Mouse (Mus musculus) heart, postnatal 10 days (tissue): ENCODE results near the gene Sp7. TPM values are rescaled to one million over a fixed set of nuclear protein-coding genes. Genes with fewer than 3 reads are reported as not detected.

Experiments
- DNase-seq, 2 experiments: peaks; one replicate each; pipeline ENCODE4 v3.0.0; 2021
- intact Hi-C: fragments of 180-260 bp; cut with DNase I; formaldehyde crosslinking; loops from one replicate; pipeline ENCODE4 v1.15.1; 2025
- total RNA-seq, 2 experiments: library from RNA; stranded (reverse); gene quantifications; 2 replicates each; pipeline ENCODE4 v1.2.3; 2021

Gene Sp7
- total RNA-seq: not detected

- intact Hi-C loops: no loop called here
- no peak for DNase-seq
These were observed at the start of gene Sp7 for GRCm38 (mm10) chr15:102366733-102367344. Gene Sp7, minus strand, starts transcription at chr15:102367182.

GRCm38 (mm10) chr15:102413687-102414086 lies 46.7 kb upstream of the Sp7 start:
- DNase-seq: no peak

DNA sequence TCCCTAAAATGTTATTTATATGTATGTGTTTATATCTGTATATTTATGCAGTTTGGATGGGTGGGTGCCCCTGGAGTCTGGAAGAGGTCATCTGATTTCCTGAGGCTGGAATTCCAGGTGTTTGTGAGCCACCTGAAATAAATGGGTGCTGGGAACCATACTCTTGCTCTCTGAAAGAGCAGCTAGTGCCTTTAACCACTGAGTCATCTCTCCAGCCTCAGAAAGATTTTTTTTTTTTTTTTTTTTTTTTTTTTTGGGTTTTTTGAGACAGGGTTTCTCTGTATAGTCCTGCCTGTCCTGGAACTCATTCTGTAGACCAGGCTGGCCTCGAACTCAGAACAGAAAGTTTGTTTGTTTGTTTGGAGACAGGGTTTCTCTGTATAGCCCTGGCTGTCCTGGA lies 44.1 kb upstream of the Sp7 start:
- intact Hi-C loops: no loop called here
- DNase-seq: no peak

More at GRCm38 (mm10) chr15:102413687-102414086, 46.7 kb upstream of the Sp7 start:
- intact Hi-C loops: no loop called here

DNA sequence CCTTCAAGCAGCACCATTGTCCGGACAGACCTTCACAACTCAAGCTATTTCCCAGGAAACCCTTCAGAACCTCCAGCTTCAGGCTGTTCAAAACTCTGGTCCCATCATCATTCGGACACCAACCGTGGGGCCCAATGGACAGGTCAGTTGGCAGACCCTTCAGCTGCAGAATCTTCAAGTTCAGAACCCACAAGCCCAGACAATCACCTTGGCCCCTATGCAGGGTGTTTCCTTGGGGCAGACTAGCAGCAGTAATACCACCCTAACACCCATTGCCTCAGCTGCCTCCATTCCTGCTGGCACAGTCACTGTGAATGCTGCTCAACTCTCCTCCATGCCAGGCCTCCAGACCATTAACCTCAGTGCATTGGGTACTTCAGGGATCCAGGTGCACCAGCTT lies 42.3 kb upstream of the Sp7 start:
- no peak for DNase-seq
- intact Hi-C loops: no loop called here

- no peak for DNase-seq
- intact Hi-C loops: no loop called here
These were observed 41.7 kb upstream of the Sp7 start for GRCm38 (mm10) chr15:102408558-102409130.

- intact Hi-C loops: no loop called here
- DNase-seq: no peak
These were observed 40.9 kb upstream of the Sp7 start for GRCm38 (mm10) chr15:102407681-102408557.

GRCm38 (mm10) chr15:102406912-102407580 lies 40.1 kb upstream of the Sp7 start:
- no peak for DNase-seq
- intact Hi-C loops: no loop called here

DNA sequence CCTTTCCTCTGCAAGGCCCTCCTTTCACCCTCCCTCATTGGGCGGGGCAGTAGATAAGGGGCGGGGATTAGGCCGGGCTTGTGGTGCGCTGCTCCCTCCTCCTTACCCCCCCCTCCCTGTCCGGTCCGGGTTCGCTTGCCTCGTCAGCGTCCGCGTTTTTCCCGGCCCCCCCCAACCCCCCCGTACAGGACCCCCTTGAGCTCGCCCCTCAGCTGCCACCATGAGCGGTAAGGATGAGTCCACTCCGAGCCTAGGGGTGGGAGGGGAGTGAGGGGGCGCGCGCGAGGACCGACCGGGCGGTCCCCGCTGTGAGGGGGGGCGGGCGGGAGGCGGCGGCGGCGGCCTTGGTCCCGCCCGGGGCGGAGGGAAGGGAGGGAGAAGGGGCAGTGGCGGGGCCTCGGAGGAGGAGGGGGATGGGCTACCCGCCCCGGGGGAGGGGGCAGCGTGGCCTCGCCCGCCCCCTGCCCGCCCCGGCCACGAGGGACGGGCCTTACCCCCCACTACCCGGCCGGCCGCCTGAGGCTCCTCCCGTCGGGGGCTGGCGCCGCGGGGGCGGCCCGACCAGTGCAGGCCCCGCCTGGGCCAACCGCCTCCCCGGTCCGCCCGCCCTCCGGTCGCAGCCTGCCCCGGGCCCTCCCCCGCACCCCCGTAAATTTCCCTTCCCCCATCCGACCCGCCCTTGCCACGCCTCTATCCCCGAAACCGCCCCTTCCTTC lies 39.4 kb upstream of the Sp7 start:
- intact Hi-C loops: no loop called here
- peak; percentile 83 to 86 for DNase-seq

DNA sequence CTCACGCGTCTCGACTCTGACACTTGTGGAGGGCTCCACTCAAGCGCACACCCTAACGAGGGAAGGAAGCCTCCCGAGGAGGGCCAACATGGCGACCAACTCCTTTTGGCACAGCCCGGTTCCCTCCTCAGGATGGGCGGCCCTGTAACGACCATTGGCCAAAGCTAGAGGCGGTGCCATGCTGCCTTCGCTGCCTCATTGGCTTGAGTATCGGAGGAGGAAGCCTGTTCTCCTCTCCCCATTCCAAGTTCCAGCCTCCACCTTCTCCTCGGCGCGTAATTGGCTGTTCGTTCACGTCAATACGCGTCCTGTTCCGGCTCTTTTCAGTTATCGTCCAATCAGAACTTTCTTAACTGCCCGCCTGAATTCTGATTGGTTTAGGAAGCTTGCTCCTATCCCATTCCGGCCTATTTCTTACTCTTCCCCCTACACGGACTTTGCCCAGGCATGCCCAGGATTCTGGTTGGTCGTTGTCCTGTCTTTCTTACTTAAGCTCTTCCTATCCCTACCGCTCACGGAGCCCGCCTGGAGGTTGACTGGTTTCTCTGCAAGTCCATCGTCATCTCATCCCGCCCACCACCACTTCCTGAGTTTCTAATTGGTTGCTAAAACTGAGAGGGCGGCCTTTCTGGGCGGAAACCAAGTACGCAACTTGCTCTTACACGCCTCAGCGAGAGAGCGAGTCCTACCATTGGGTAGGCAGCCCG lies 38.7 kb upstream of the Sp7 start, which contains the start of gene Sp1:
Sp1 (plus strand) TSS at position 655 of the 707 bp plus-strand sequence.
- DNase-seq: peak; percentile 99 to 100
- intact Hi-C loops: no loop called here

DNA sequence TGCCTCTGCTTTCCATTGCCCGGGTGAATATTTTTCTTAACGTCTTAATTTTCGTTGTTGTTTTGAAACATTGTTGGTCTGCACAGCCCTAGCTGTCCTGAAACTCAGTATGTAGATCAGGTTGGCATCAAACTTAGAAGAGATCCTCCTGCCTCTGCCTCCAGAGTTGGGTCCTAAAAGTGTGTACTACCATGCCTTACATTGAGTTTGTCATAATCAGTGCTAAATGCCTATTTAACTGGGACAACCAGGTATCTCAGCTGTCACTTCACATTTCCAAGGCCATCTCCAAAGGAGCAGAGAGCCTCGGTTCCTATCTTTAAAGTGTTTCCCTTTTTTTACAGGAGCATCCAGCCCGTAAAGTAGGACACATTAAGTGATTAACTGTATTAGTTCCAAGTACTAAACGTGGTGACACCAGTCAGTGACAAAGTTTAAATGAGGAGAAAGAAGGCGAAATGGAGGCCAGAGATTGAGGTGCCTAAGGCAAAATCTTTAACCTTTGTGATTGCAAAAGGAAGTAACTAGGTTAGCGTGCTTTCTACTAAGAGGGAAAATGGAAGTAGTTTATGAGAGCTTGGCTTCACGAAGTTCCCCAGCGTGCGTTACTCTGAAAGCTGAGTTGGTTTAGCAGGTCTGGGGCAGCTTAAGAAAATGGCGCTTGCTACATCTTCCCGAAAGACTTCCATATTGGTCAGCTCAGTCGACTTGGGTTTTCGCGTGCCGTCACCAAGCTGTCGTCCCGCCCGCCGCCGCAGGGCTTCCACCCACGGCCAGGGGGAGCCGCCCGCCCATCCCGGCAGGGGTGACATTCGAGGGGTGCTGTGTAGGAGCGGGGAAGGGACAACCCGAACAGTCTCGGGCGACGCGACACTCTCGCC lies 37.9 kb upstream of the Sp7 start:
- intact Hi-C loops: no loop called here
- no peak for DNase-seq

DNA sequence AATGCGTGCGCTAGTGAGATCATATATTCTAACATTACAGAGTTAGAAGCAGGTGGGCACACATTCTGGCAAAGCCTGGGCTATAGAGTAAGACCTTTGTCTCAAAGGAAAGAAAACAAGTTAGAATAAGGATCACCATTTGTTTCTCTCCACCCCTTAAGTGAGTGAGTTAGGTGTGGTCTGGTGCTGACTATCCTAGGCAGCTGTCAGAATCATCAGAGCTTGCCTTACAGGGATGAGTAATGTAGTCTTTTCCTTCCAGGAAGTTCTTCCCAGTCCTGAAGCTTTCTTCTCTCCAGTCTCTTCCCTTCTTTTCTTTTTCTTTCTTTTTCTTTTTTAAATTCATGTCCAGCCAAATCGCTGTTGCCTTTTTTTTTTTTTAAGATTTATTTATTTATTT lies 35.2 kb upstream of the Sp7 start:
- intact Hi-C loops: no loop called here
- DNase-seq: no peak

- DNase-seq: no peak
- intact Hi-C loops: no loop called here
These were observed 34.3 kb upstream of the Sp7 start for GRCm38 (mm10) chr15:102401278-102401677.

- no peak for DNase-seq
- intact Hi-C loops: no loop called here
These were observed 33.6 kb upstream of the Sp7 start for GRCm38 (mm10) chr15:102400476-102401045.

DNA sequence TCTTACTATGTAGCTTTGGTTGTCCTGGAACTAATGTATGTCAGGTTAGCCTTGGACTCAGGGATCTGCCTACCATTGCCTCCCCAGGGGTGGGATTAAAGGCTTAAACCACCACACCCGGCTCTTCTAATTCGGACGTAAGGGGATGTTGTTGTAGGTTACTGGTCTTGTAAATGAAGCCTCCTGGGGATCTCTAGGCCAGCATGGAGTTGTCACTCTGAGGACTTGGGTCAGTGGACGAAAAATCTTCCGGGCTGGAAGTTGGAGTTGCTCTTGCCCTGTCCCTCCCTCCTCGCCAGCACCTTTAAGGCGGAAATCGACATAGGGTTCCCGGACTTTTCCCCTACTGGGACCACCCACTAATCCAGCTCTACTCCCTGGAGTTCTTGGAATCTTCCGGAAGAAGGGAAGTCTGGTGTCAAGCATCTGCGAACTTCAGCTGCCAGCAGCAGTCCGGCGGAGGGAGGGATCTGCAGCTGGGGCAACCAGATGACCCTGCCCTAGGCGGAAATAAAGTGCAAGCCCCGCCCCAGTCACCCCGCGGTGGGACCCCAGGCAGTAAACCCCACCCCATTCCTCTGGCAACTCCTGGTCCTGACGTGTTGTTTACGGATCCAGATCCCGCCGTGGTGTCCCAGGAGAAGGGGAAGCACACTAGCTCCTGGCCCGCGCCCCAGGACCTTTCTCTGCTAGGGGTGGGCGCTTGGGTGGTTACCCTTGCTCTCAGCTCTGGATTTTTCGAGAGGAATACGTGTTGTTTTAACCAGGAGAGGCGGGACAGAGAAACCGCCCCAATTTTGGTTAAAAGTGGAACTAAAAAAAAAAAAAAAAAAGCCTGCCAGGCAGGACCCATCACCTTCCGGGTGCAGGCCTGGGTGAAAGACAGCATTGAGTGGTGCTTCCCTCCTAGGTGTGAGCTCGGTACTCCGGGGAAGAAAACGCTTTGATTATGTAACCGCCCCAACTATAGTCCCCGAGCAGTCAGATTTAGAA lies 32.5 kb upstream of the Sp7 start:
- intact Hi-C loops: no loop called here
- peak; percentile 95 for DNase-seq

DNA sequence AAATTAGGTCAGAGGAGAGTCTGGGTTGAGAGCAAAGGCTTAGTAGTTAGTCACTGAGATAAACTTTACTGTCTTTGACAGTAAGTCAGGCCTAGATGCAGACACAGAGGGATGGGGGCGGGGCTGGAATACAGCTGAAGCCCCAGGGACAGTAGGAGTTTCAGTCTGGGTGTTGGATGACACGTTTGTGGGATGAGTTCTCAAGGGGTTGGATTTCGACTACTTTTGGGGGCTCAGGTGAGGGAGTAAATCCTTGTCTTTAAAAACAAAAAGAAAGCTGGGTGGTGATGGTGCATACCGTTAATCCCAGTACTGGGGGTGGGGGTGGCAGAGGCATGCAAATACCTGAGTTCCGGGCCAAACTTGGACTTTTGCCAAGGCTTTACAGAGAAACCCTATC lies 31.6 kb upstream of the Sp7 start:
- peak in 1 of 2 experiments; percentile 29 for DNase-seq
- intact Hi-C loops: no loop called here

DNA sequence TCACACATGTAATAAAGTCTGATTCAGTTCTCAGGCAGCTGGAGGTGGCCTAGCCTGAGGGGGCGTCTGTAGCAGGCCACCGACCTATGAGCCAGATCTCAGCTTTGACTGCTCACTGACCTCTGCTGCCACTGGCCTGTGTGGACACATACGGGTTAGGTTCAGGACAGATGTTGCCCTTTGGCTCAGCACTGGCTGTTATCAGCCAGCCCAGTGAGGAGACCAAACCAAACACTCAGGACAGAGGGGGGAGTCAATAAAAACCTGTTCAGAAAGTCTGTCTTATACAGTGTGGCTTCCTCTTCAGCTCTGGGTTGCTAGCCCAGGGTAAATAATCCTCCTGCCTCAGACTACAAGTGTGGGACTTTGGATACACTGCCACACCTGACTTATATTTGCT lies 28.1 kb upstream of the Sp7 start:
- DNase-seq: peak in 1 of 2 experiments; percentile 32
- intact Hi-C loops: no loop called here

DNA sequence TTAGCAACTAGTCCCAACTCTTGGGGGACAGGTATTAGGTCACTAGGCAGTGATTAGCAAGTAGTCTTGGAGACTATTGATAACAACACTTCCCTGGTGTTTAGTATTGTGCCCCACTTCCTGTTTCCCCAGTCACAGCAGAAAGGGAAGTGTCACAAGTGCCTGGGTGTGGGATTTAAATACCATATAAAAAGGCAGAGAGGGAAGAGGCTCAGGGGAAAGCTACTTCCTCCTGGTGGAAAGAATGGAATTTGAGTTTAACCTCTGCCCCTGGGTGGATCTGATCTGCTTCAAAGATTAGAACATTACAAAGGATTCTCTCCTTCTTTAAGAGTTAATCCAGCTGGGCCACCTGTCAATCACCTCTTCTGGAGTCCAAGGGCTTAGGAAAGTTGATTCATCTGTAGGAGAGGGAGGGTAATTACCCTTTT lies 26.6 kb upstream of the Sp7 start:
- peak in 1 of 2 experiments; percentile 29 for DNase-seq
- intact Hi-C loops: loop anchor here (5.0 kb wide), 1 partner anchor 64 kb away; the partner anchor contains the start of gene Prr13
